Mouse (Mus musculus) hindbrain, postnatal 0 days (tissue): ENCODE results near the gene Mical3. TPM values are rescaled to one million over a fixed set of nuclear protein-coding genes. Genes with fewer than 3 reads are reported as not detected.

Experiments used
- ATAC-seq: fragments of 200-750 bp; cut with Nextera tagmentation; 2 replicates; pipeline ENCODE4 v1.8.0; 2017; ENCODE audit warnings: mild to moderate bottlenecking, moderate TSS enrichment, moderate library complexity
- DNase-seq: peaks from one replicate; pipeline ENCODE4 v3.0.0-alpha.2; 2015; ENCODE audit warnings: low spot score
- H3K27ac ChIP-seq: fragments of 300-500 bp; sonication (generic); 2 replicates; pipeline ENCODE4 v1.5.1; 2014; ENCODE audit warnings: mild to moderate bottlenecking
- H3K27me3 ChIP-seq: fragments of 300-500 bp; sonication (generic); 2 replicates; pipeline ENCODE4 v1.6.1; 2014; ENCODE audit warnings: low read length, mixed read lengths; ENCODE audit not compliant: insufficient read depth
- H3K36me3 ChIP-seq: fragments of 300-500 bp; sonication (generic); 2 replicates; pipeline ENCODE4 v1.6.1; 2014; ENCODE audit warnings: low read length, mixed read lengths; ENCODE audit not compliant: insufficient read depth
- H3K4me1 ChIP-seq: fragments of 300-500 bp; sonication (generic); 2 replicates; pipeline ENCODE4 v1.6.1; 2014; ENCODE audit warnings: antibody characterized with exemption, low read length, mixed read lengths; ENCODE audit not compliant: insufficient read depth
- H3K4me2 ChIP-seq: fragments of 300-500 bp; sonication (generic); 2 replicates; pipeline ENCODE4 v1.6.1; 2014; ENCODE audit warnings: low read depth, mild to moderate bottlenecking, low read length, moderate library complexity, mixed read lengths
- H3K4me3 ChIP-seq: fragments of 300-500 bp; sonication (generic); 2 replicates; pipeline ENCODE4 v1.5.1; 2014; ENCODE audit warnings: low read length
- H3K9ac ChIP-seq: fragments of 300-500 bp; sonication (generic); replicated peaks from 2 replicates; pipeline ENCODE4 v1.6.1; 2014; ENCODE audit warnings: mild to moderate bottlenecking, low read length, moderate library complexity, mixed read lengths
- H3K9me3 ChIP-seq: fragments of 300-500 bp; sonication (generic); 2 replicates; pipeline ENCODE4 v1.6.1; 2016; ENCODE audit warnings: low read length, mixed read lengths
- CTCF ChIP-seq: IDR thresholded peaks from 2 replicates; pipeline ENCODE4 v1.5.1; 2016; ENCODE audit warnings: antibody characterized with exemption, control low read depth, low read depth
- WGBS: fragments of 180-500 bp; shearing (Covaris S2); extraction: QIAGEN DNeasy Blood & Tissue Kit; methylation state at CpG from one replicate; pipeline ENCODE4 v1.1.7; 2014; 5-methylcytosine and 5-hydroxymethylcytosine counted together
- polyA plus RNA-seq: library from polyadenylated mRNA; unstranded; fragments of >200 nt; fragmentation: Nextera tagmentation; extraction: Ambion mirVana; gene quantifications from 2 replicates; pipeline ENCODE4 v1.2.1, GENCODE M21; 2015
- total RNA-seq: library from RNA; depleted of rRNA; stranded (reverse); fragments of >200 nt; gene quantifications from 2 replicates; pipeline ENCODE4 v1.2.3, GENCODE M21; 2014

Mical3 gene
- total and polyA plus RNA-seq, 2 experiments from 2014 or later: 19.3 to 60.2 TPM

DNA sequence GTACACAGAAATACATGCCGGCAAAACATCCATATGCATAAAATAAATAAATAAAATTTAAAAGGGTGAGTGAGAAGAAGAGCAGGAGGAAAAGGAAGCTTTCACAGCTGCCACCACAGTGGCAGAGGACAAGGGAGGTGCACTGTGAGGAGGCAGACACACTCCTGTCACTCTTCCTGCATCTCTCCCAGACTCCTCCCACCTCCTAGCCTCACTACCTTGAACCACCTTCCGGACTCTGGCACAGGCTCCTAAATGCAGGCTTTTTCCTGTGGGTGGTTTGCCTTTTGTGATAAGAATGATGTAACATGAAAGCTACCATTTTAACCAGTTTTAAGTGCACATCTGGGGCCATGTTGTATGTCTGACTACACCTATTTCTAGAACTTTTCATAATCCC, 72.8 kb downstream of the Mical3 start:
- Histone ChIP-seq H3K9ac (no peak overlapping the region), H3K9me3 (no peaks in the 10 kb centered on the region), H3K4me1 (no peaks in the 10 kb centered on the region), H3K4me2 (no peak overlapping the region), H3K27me3 (no peaks in the 10 kb centered on the region), H3K36me3 (no peaks in the 10 kb centered on the region), H3K4me3 (no peak overlapping the region), H3K27ac (no peak overlapping the region)
- ATAC-seq: no peak
- DNase-seq: no peak
- no peak for TF ChIP-seq CTCF
- 87% methylated on average over 2 of the region's 2 CpGs for WGBS

DNA sequence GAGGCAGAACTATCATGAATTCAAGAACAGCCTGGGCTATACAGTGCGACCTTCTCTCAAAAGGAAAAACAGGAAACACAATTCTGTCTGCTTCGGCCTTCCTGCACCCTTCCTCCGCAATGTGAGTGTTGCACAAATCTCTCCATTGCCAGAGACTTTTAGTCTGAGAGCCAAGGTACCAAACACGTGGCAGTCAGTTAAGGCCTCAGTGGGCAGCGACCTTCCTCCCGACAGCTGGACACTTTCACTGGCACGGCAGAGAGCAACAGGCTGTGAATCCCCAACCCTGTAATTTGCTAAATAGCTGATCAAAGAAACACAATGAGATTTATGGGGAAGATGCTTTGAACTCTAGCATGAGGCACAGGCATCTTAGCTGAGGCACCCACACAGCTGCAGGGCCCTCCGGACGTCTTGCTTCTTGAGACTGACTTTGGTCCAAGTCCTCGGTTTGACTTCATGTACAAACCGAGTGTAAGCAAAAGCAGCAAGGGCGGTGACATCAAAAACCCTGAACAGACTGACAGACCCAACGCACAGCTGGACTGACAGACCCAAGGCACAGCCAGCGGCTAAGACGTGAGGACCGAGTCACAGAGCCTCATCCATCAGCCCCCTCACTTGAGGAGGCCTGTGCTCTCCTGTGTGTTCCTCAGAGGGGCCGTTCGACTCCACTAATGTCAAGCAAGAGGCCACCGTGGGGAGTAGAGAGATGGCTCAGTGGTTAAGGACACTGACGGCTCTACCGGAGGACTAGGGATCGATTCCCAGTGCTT, 73.4 kb downstream of the Mical3 start:
- Histone ChIP-seq H3K27me3 (no peaks in the 10 kb centered on the region), H3K9ac (no peak overlapping the region), H3K4me1 (no peaks in the 10 kb centered on the region), H3K9me3 (no peaks in the 10 kb centered on the region), H3K4me2 (no peak overlapping the region), H3K4me3 (no peak overlapping the region), H3K36me3 (no peaks in the 10 kb centered on the region), H3K27ac (no peak overlapping the region)
- 78% methylated on average over 22 of the region's 22 CpGs for WGBS
- TF ChIP-seq CTCF: no peak
- no peak for ATAC-seq
- DNase-seq: no peak

DNA sequence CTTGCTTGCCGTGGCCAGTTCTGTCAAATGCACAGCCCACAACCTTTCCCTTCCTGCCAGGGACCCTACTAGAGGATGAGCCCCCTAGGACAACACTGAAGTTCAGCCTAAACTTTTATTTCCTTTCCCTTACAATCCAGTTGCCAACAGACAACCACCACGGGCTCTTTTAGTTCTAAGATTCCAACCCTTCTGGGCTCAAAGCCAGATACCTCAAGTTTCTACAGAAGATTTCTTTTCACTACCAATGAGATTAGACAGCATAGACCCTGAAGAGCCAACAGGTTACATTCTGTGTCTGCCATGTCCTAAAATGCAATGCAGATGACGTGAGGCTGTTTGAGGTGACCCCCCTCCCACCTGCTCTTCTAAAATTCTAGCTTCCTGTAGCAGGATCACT, 75.3 kb downstream of the Mical3 start:
- Histone ChIP-seq H3K9ac (no peak overlapping the region), H3K27ac (no peak overlapping the region), H3K4me1 (no peaks in the 10 kb centered on the region), H3K27me3 (no peaks in the 10 kb centered on the region), H3K4me2 (no peak overlapping the region), H3K4me3 (no peak overlapping the region), H3K9me3 (no peaks in the 10 kb centered on the region), H3K36me3 (no peaks in the 10 kb centered on the region)
- DNase-seq (no peak), ATAC-seq (no peak)
- TF ChIP-seq CTCF: no peak
- WGBS: 46% methylated on average over 3 of the region's 3 CpGs

DNA sequence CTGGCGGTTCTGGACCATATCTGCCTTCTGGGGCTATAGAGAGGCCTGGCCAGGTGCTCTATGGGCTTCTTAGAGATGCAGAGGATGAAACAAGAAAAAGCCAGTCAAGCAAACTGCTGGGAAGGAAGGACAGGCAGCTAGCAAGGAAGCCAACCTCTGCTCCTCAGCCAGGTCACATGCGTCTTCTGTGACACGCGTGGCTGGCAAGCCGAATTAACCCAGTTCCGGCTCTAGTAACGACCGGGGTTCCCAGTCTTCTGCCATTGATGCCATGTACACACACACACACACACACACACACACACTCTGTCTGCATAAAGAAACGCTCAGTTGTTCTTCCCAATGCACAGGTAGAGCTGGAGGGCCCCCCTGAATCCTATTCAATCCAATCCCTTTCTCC, 75.9 kb downstream of the Mical3 start:
- Histone ChIP-seq H3K4me1 (no peaks in the 10 kb centered on the region; the same call in 1 of the 2 replicates), H3K9me3 (no peaks in the 10 kb centered on the region), H3K9ac (no peak overlapping the region), H3K27me3 (no peaks in the 10 kb centered on the region), H3K4me2 (no peak overlapping the region), H3K36me3 (no peaks in the 10 kb centered on the region), H3K27ac (no peak overlapping the region), H3K4me3 (no peak overlapping the region)
- no peak for DNase-seq
- no peak for ATAC-seq
- TF ChIP-seq CTCF: no peak
- 76% methylated on average over 9 of the region's 9 CpGs for WGBS

DNA sequence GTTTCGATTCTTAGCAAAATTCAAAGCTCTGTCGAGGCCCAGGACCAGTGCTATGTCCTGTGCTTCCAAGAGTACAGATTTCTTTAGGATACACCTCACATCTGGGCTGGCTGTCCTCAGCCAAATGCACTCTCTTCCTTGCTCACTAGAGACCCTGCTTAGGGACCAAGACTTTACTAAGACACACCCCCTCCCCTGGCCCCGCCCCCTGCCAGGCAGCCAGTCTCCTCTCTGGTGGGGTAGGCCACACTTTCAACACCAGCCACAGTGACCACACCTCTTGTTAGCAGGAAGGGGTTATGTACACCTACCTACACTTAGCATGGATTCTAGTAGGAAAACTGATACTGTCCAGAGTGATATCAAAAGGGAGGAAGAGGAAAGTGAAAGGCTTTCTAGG, 76.5 kb downstream of the Mical3 start:
- no peak for ATAC-seq
- H3K9me3 ChIP-seq: no peaks in the 10 kb centered on the region

DNA sequence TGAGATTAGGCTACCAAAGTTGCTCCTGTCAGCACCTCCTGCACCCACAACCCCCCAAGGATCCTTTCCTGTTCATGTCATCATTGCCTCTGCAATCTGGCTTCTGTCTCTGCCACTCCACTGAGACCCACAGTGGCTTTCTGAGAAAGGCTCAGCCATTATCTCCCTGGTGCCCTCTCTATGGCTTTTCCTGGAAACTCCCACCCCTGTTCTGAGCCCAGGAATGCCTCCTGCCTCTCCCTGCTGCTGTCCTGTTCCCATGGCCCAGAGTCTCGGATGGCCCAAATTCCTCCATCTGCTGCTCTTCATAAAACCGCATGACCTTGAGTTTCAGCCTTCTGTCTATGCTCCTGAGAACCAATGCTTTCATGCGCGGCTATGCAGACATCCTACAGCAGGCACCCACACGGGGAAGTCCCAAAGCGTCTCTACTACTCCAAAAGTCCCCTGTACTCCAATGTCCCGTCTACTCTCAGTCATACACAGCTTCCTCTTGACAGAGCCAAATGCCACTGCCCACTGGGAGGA, 77.2 kb downstream of the Mical3 start:
- Histone ChIP-seq H3K4me3 (no peak overlapping the region), H3K9ac (no peak overlapping the region), H3K4me1 (no peaks in the 10 kb centered on the region; the same call in 1 of the 2 replicates), H3K27me3 (no peaks in the 10 kb centered on the region), H3K4me2 (no peak overlapping the region), H3K9me3 (no peaks in the 10 kb centered on the region), H3K36me3 (no peaks in the 10 kb centered on the region), H3K27ac (no peak overlapping the region)
- TF ChIP-seq CTCF: no peak
- 79% methylated on average over 7 of the region's 7 CpGs for WGBS
- ATAC-seq (peak; percentile 11; the same call in 1 of the 2 replicates), DNase-seq (no peak)

More for the DNA sequence above, 76.5 kb downstream of the Mical3 start:
- Histone ChIP-seq H3K9ac (no peak overlapping the region), H3K36me3 (no peaks in the 10 kb centered on the region), H3K27me3 (no peaks in the 10 kb centered on the region), H3K27ac (no peak overlapping the region), H3K4me3 (no peak overlapping the region), H3K4me1 (no peaks in the 10 kb centered on the region; the same call in 1 of the 2 replicates), H3K4me2 (no peak overlapping the region)
- 78% methylated on average over 3 of the region's 3 CpGs for WGBS
- no peak for DNase-seq
- no peak for TF ChIP-seq CTCF
